Mouse (Mus musculus) liver, embryonic 13.5 days (tissue): ENCODE results near the gene Il15. TPM values are rescaled to one million over a fixed set of nuclear protein-coding genes. Genes with fewer than 3 reads are reported as not detected.

Experiments used
- ATAC-seq: fragments of 200-750 bp; cut with Nextera tagmentation; 2 replicates; pipeline ENCODE4 v1.8.0; 2017; ENCODE audit warnings: low read depth, mild to moderate bottlenecking, moderate number of reproducible peaks, moderate library complexity
- DNase-seq: peaks from one replicate; pipeline ENCODE4 v3.0.0; 2022
- H3K27ac ChIP-seq: fragments of 300-500 bp; sonication (generic); 2 replicates; pipeline ENCODE4 v1.5.1; 2015; ENCODE audit warnings: moderate library complexity, mild to moderate bottlenecking, inconsistent platforms
- H3K27me3 ChIP-seq: fragments of 300-500 bp; sonication (generic); 2 replicates; pipeline ENCODE4 v1.6.1; 2015; ENCODE audit warnings: mild to moderate bottlenecking, inconsistent platforms
- H3K36me3 ChIP-seq: fragments of 300-500 bp; sonication (generic); 2 replicates; pipeline ENCODE4 v1.6.1; 2015; ENCODE audit warnings: mild to moderate bottlenecking, inconsistent platforms
- H3K4me1 ChIP-seq: fragments of 300-500 bp; sonication (generic); replicated peaks from 2 replicates; pipeline ENCODE4 v1.6.1; 2015; ENCODE audit warnings: inconsistent platforms
- H3K4me2 ChIP-seq: fragments of 300-500 bp; sonication (generic); 2 replicates; pipeline ENCODE4 v1.6.1; 2015; ENCODE audit warnings: inconsistent platforms, mild to moderate bottlenecking, moderate library complexity
- H3K4me3 ChIP-seq: fragments of 300-500 bp; sonication (generic); replicated peaks from 2 replicates; pipeline ENCODE4 v1.5.1; 2015; ENCODE audit warnings: mild to moderate bottlenecking, inconsistent platforms
- H3K9ac ChIP-seq: fragments of 300-500 bp; sonication (generic); 2 replicates; pipeline ENCODE4 v1.6.1; 2015; ENCODE audit warnings: mild to moderate bottlenecking, inconsistent platforms
- H3K9me3 ChIP-seq: fragments of 300-500 bp; sonication (generic); replicated peaks from 2 replicates; pipeline ENCODE4 v1.6.1; 2016; ENCODE audit warnings: inconsistent platforms
- WGBS: fragments of 180-500 bp; shearing (Covaris S2); methylation state at CpG from one replicate; pipeline ENCODE4 v1.1.7; 2015; ENCODE audit not compliant: insufficient replicate concordance; 5-methylcytosine and 5-hydroxymethylcytosine counted together
- polyA plus RNA-seq: library from polyadenylated mRNA; unstranded; fragments of >200 nt; fragmentation: Nextera tagmentation; extraction: Ambion mirVana; gene quantifications from 2 replicates; pipeline ENCODE4 v1.2.1, GENCODE M21; 2015

Gene Il15
- polyA plus RNA-seq, 1 experiment from 2014 or later, result 4.5 TPM

DNA sequence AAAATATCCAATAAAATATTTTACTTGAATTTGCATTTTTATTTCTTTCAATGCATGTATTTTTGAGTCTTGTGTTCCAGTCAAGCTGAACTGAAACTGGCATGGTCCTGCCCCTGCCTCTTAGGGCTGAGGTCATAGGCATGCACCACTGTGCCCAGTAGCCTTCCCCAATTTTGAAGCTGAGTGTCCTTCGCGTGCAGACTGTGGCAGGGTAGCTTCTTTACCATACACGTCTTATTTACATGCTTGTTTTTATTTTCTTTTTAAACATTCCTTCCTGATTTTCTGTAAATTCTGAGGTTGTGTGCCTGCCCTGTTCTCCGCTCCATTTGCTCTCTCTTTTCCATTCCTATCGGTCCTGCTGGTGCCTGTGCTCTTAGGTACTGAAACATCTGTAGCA is 111.4 kb downstream of the Il15 start:
- no peaks in the 10 kb centered on the region for H3K4me1 ChIP-seq
- H3K36me3 ChIP-seq, result no peaks in the 10 kb centered on the region
- DNase-seq (no peak), ATAC-seq (no peak)
- 71% methylated on average over 5 of the region's 5 CpGs for WGBS
- H3K9ac ChIP-seq, result no peak overlapping the region
- no peaks in the 10 kb centered on the region for H3K9me3 ChIP-seq
- H3K27me3 ChIP-seq, result no peaks in the 10 kb centered on the region
- no peak overlapping the region for H3K4me3 ChIP-seq
- no peak overlapping the region for H3K27ac ChIP-seq
- no peak overlapping the region for H3K4me2 ChIP-seq

DNA sequence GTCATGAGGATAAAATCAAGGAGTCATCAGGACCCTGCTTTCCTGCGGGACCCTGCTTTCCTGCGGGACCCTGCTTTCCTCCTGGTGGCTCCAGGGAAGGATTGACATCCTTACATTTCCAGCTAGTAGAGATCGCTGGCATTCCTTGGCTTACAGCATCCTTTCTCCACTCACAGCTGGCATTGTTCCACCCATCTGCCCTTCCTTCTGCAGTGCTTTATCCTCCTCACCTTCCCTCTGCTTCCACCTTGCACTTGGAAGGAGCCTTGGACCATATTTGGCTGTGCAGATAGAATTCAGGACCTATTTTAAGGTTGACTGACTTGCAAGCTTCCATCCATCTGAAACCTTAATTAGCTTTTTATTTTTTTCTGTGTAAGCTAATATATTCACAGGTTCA is 117.2 kb downstream of the Il15 start:
- no peak overlapping the region for H3K27ac ChIP-seq
- 78% methylated on average over 3 of the region's 3 CpGs for WGBS
- H3K4me3 ChIP-seq, result no peak overlapping the region
- no peaks in the 10 kb centered on the region for H3K9me3 ChIP-seq
- DNase-seq (no peak), ATAC-seq (no peak)
- no peaks in the 10 kb centered on the region for H3K36me3 ChIP-seq
- H3K4me2 ChIP-seq, result no peak overlapping the region
- no peaks in the 10 kb centered on the region for H3K4me1 ChIP-seq
- H3K27me3 ChIP-seq, result no peaks in the 10 kb centered on the region
- H3K9ac ChIP-seq, result no peak overlapping the region

DNA sequence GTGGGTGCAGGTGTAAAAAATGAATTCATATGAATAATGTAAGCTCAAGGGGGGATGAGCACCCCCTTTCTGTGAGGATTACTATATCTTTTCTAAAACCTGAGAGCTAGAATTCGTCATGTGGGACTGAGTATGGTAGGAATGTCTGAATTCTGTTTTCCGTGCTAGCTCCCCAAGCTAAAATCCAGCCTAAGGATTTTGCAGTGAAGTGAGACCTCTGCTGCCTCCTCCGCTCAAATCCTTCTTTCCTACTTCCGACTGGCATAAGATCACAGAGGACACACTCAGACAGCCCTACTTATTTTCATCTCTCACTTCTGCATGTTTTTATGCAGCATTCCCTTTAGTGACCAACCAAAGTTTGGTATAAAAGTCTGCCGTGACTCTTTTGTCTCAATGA is 121.0 kb downstream of the Il15 start:
- no peak overlapping the region for H3K4me2 ChIP-seq
- H3K27ac ChIP-seq, result no peak overlapping the region
- H3K9me3 ChIP-seq, result no peaks in the 10 kb centered on the region
- H3K27me3 ChIP-seq, result no peaks in the 10 kb centered on the region
- no peak for DNase-seq
- H3K4me1 ChIP-seq, result no peaks in the 10 kb centered on the region
- no peaks in the 10 kb centered on the region for H3K36me3 ChIP-seq
- 51% methylated on average over 5 of the region's 5 CpGs for WGBS
- H3K9ac ChIP-seq, result no peak overlapping the region
- no peak for ATAC-seq
- H3K4me3 ChIP-seq, result no peak overlapping the region
